Mouse (Mus musculus) adrenal gland, postnatal 36 days (tissue): ENCODE measurements at regions not wholly inside any gene's neighbourhood (a gene's known extent, or its start where the extent isn't known, plus 50 kb on each side); places are given as distances from the start of the nearest gene placed in this dataset.

Source experiments
- DNase-seq, 2 experiments: peaks; one replicate each; pipeline ENCODE4 v3.0.0; 2021; ENCODE audit warnings: mixed read lengths in 1 of 2

DNA sequence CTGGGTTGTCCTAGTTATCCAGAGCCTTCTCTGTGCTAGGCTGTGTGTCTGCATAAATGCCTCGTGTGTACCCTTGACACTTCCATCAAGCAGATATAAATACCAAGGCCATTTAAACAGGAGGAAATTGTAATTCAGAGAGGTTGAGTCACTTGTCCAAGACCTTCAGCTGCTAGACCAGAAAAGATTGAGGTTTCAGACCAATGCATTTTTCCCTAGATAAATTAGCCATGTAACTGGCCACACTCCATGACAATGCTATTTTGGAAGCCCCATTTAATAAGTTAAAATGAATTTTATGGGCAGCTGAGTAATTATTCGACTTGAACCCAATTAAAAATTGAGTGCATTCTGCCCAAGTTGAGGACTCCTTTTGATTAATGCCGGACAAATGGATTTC, 509.6 kb downstream of the 1810013L24Rik start:
- DNase-seq, result peak in 1 of 2 experiments; percentile 27

DNA sequence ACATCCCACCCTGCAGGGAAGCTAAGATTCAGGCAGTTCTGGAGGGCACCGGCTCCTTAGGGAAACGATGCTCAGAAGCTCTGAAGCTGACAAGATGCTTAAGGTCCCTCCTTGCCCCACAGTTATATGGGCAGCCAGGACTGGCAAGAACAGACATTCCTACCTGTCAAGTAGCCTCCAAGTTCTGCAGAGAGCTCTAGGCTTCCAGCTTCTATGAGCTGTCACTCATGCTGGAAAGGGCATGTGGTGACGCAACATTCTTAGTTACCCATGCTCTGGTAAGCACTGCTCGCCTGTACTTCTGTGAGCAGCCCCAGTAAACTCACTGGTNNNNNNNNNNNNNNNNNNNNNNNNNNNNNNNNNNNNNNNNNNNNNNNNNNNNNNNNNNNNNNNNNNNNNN, 511.3 kb downstream of the 1810013L24Rik start:
- peak in 1 of 2 experiments; percentile 50 for DNase-seq

DNA sequence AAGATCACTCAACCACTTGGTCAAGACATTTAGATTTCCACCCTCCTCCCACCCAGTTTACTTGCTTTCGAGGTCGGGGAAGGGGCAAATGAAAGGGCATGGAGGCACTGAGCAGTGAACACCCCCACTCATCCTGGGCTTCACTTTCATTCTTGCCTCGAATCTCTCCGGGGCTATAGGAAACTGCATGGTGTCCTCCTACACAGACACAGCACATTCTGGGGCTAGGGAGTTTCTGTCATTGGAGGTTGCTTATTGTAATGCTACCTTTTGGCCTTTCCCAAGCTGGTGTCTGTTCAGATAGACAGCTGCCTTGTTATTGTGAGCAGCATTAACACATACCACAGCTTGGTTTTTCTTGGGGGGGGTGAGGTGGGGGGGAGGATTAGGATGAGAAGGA, 523.9 kb downstream of the 1810013L24Rik start:
- no peak for DNase-seq

DNA sequence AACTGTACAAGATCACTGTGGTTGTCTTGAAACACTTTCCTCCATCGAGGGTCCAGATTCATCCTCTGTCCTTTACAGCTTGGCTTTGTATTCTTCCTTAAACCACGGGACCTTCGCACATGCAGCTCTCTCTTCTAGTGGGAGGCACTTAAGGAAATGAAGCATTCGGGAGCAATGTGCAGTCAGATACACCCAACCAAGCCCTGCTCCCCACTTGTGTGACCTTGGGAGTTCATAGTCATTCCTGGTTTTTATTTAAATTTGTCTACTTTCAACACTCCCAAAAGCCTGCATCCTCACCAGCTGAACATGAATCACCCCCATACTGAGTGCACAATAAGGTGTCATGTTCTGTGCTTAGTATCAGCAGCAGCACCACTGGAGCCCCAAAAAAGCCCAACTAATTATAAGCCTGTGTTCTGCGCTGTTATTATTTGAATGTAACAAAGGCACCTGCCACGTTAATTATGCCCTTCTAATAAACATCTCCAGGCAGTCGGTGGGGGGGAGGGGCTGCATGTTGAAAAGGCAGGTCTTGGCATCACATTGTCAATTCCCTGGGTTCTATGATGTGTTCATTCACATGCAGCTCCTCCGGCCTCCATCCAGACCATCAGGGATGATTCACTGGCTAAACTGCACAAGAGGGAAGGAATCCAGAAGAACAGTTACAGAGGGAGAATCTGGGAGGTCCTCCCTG, 524.6 kb downstream of the 1810013L24Rik start:
- no peak for DNase-seq

DNA sequence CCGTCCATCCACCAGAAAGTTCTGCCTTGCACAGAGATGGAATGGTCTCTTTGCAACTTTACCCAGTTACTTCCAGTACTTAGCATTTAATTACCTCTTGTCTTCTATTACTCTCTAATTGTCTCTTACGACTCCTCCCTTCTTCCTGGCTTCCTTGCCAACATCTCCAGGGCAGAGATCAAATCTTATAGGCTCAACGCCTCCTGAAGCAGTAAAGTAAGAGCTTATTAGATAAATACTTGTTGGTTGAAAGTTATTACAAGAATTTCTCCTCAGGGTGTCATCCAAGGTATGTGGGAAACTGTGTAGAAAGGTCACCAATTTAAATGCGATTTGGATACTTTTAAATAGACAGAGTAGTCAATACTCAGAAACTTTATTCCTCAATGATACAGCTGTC, 528.8 kb downstream of the 1810013L24Rik start:
- no peak for DNase-seq

DNA sequence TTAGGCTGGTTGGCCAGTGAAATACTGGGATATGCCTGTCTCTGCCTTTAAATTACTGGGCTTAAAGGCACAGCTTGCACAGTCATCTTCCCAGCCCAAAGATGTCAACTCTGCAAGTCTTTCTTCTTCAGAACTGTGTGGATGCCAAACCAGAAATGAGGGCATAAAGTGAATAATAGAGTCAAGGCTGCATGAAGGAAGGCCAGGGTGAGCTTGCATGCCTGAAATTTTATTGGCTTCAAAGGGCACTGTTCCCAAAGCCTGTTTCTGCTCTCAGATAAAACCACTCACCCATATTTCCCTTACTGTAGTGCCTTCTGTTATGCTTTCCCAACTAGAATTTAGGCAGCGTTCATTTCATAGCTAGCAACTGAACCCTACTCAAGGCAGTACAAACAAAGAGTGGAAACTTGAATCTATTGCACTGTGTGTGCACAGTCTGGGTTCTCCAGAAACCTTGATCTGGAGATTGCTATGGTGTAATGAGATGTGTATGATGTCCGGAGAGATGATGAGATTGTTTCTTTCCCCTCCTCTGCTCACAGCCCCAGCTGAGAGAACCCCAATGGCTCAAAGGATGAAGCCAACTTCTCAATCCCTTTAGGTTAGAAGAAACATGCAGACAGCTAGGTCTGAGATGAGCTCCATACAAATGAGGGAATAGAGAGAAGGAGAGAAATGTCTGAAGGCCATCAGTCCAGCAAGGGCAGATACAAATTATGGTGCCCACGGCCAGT, 529.7 kb downstream of the 1810013L24Rik start:
- DNase-seq, result peak; percentile 40 to 58

DNA sequence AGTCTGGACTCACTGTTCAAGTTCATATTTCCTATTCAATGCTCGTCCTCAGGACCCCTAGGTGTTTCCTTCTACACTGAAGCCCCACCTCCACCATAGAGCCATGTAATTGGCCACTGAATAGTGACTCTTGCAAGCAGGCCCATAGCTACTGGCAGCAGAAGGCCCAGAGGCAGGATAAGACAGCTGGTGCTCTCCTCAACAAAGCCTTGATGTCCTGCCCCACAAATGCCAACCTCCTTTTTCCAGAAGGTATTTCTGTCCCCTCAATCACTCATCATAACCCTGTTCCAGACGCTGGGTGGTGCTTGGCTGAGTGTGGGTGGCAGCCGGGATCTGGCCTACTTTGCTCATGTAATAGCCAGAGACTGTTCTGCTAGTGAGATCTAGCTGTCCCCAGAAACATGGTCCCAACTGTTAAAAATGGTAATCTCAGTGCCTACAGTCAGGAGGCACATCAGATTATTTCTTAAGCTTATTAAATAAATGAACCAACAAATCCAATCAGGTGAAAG, 530.9 kb downstream of the 1810013L24Rik start:
- no peak for DNase-seq

DNA sequence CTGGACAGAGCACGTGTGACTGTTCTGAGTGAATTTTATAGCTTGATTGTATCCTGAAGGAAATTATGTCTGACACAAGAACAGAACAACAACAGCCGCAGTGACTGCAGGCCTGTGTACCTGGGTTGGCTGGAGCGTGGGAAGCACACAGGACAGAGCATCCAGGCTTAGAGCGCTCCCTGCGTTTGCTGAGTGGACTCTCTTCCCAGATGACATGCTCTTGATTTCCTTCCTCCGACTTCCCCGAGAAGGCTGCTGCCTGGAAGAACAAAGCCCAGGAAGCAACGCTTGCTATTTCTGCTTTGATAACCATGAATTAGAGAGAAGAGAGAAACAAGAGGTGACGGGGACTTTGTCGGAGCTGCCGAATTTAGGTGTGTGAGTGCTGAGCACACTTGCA, 532.2 kb downstream of the 1810013L24Rik start:
- DNase-seq, result no peak

DNA sequence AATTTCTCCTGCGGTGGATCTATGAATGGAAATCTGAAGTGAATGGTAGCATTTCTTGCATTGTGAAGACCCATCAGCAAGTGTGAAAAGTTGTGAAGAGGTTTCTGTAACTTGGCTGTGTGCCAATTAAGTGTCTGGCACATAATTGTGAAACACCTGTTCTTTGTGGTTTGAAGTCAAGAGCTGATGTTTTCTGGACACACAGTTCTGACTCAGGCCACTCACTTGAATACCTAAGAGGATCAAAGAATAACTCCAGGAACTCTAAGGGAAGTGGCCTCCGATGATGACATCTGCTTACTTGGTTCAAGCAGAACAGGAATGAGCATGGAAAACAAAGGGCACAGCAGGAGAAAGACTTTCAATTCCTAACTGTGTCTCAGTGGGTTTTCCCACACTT, 534.2 kb downstream of the 1810013L24Rik start:
- DNase-seq, result no peak

DNA sequence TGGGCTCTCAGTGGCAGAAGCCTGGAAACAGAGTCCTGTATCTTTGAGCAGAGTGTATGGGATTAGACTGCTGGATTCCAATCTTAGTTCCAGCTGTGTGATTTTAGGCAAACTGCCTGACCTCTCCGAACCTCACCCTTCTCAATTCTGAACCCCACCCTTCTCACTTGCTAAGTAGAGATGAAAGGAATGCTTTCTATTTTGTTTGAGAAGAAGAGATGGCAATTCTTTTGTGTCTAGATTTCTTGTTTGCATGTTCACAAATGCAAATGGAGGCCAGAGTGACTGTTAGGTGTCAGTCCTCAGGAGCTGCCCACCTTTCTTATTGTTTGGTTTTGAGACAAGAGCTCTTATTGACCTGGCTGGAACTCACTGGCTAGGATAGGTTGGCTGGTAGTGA, 561.1 kb downstream of the 1810013L24Rik start:
- no peak for DNase-seq

DNA sequence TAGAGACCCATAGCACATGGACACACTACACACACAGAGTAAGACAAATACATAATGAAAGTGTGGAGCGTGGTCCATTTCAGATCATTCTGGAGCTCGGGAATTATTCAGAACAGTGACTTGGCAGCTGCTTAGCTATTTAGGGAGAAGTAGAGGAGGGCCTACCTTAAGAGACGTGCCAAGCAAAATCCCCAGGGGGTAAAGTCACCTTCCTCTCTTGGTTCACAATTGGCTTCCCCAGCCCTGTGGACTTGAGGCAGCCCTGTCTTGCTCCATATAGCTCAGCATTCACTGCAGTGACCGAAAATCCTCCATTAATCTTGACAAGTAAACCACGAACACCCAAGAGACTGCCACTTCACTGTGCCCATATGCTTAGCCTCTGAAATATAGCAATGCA, 574.8 kb downstream of the 1810013L24Rik start:
- DNase-seq, result no peak

DNA sequence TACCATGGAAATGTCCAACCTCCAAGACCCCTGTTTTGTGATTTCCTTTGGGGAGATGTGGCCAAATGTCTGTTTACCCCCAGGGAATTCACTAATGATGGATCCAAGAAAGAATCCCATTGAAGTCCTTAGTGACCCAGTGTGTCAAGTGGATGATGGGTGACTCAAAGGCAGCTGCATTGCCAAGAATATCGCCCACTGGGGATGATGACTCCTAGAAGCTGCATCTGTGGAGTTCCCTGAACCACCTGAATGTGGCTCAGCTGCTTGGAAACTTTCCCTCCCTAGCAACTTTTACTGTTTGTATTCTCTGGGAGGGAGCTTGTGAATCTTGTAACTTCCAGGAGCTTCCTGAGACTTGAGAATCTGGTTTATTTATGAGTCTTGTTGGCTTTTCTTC, 578.3 kb downstream of the 1810013L24Rik start:
- DNase-seq, result peak in 1 of 2 experiments; percentile 5

DNA sequence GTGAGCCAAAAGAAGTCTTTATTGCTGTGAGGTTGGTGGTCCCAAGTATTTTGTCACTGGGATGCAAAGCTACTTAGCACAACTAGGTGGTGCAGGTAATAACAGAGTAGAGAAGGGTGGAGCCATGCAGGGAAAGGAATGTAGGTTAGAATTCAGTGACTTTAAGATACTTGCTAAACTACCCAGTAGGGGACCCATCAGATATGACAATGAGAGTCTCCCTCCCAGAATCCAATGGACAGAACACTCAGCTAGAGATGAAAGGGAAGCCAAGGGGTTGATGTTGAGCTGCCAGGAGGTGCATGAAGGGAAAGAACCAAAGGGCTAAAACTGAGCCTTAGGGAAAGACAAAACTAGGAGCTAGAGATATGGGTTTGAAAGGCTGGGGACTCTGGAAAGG, 564.9 kb downstream of the Grin2a start:
- no peak for DNase-seq

DNA sequence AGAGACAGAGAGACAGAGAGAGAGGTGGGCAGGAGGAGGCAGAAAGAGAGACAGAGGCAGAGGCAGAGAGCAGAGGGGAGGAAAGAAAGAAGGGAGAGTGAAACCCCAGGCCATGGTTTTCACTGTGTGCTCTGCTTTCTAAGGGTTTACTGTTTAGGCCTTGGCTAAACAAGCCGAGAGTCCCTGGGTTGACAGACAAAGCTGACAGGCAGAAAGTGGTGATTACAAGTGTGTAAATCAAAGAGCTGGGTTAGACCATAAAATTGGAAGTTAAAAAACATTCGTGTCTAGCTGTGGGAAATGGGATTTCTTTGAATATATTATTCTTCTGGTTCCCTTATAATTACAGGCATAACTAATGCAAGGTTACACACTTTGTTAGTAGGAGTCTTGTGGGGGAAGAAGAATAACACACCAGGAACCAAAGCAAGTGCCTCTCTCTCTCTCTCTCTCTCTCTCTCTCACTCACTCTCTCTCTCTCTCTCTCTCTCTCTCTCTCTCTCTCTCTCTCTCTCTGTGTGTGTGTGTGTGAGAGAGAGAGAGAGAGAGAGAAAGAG, 556.0 kb downstream of the Grin2a start:
- no peak for DNase-seq

DNA sequence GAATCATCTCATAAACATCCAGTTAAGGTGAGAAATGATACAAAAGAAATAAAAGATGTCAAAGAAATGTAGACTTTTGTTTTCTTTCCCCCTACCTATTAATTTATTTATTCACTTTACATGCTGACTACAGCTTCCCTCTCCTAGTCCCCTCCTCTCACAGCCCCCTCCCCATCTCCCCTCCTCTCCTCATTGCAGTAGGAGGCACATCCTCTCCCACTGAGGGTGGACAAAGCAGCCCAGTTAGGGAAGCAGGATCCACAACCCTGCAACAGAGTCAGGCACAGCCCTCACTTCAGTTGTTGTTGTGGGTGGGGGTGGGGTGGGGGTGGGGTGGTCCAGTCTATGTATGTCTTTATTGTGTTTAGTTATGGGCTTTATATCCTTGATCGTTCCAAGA, 555.5 kb downstream of the Grin2a start:
- DNase-seq, result no peak

DNA sequence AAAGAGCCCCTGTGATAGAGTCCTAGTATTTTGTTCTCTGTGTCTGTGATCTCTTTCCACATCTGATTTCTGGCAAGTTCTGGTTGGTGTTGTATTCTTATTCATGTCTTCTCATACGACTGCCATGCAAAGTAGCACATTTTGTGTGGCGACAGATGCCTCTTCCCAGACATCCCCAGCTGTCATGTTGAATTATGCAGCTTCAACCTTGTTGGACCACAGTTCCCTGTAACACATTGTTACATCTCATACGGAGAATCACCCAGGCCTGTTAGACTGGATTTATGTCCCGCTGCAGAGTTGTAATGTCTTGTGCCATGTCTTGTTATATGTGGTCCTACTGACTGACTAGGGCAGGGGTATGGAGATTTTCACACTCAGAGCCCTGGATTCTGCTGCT, 543.3 kb downstream of the Grin2a start:
- DNase-seq, result no peak

DNA sequence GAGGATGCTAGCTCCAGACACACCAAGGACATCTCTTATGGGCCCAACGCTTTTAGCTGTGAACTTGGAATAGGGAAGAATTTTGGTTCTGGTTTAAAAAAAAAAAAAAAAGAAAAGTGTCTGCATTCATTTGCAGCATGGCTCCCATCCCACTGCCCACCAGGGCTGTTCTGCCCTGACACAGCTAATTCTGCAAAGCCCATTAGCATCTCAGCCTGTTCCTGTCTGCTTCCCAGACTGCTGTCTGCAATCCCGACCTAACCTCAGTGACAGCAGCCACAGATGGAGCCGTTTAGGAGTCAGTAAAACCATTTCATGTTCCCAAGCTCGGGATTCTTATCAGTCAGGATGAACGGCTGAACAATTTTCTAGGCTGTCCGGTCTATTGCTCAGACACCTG, 537.8 kb downstream of the Grin2a start:
- DNase-seq, result no peak

DNA sequence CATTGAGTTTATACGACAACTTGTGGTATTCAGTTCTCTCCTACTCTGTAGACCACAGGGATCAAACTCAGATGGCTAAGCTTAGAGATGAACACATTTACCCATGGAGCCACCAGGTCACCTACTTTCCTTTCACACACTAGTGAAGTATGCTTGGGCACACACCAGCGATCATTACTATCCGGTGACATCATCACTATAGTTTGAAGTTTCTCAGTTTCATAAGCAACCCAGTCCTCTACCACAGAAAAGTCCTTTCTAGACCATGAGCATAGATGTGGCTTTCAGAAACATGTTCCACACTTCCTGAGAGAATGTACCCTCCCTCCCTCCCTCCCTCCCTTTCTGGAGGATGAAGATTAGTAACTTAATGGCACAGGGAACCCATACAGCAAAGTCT, 532.9 kb downstream of the Grin2a start:
- DNase-seq, result no peak

DNA sequence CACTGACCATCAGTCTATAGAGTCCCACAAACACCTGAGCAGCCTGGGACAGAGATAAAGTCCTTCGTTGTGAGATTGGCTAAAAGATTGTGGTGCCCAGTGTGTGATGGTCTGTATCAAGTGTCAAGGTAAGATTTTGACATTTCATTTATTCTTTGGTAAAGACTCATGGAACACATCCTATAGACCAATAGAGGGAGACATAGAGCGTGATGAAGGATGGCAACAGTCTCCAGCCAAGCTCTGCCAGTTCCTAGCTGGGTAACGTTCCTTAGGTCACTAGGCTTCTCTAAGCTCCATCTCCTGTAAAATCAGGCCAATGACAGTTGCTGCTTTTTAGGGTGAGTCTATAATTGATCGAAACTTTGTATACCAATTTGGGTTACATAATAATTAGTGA, 526.0 kb downstream of the Grin2a start:
- no peak for DNase-seq

DNA sequence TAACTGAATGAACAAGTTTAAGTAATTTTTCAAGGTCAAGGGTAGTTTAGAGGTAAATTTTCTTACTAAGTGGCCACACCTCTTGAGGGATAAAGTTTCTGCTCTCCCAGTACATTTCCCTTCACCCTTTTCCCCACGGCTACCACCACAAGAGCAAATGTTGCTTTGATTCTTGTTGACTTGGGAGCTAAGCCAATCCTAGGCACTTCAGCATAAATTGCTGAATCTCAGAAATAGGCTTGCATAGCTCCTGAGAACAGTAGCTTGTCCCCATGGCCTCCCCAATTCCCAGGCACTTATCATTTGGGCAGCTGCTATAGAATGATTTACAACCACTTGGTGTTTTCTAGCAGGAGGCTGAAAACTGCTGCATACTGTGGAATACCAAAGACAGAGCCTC, 510.1 kb downstream of the Grin2a start:
- DNase-seq, result no peak

DNA sequence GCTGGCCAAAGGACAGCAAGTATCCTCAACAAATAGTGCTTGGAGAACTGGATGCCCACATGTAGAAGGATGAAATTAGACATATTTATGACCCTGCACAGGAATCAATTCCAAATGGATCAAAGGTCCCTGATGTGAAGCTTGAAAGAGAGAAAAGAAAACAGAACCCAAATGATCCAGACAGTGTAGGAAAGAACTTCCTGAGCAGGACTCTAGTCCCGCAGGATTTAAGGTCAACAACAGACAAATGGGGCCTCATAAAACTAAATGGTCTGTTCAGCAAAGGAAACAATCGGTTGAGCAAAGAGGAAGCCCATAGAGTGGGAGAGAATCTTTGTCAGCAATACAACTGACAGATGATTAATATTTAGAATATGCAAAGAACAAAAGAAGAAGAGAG, 497.1 kb downstream of the Grin2a start:
- no peak for DNase-seq

DNA sequence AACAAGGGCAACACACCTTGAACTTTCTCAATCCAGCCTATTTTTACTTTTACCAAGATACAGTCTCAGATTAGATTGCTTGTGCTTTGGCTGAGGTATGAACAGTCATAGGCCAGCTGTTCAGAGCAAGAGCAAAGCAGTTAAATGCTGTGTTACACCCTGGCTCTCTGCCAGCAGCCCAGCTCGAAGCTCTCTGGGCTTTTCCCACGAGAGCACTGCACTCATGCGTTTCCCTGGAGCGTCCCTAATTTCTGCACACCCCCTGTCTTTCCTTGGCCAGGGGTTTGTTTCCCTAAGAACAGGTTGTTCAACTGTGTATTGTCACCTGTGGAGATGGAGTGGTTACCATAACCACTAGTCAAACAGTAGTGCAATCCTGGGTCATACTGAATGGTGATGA, 493.6 kb downstream of the Grin2a start:
- DNase-seq, result peak; percentile 56 to 65

DNA sequence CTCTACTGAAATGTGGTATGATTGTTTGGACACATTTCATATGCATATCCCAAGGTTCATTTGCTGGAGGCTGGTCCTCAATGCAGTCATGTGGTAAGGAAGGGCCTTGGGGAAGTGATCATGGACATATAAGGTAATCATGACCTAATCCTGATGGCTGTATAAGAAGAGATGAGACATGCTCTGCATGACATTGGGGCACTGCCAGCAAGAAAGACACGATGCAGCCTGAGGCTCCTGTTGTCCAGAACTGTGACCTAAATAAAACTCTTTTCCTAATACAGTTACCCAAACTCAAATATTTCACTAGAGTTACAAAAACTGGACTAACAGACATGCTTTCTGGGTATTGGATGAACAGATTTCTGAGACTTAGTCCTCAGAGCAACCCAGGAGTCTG, 485.7 kb downstream of the Grin2a start:
- peak in 1 of 2 experiments; percentile 22 for DNase-seq

DNA sequence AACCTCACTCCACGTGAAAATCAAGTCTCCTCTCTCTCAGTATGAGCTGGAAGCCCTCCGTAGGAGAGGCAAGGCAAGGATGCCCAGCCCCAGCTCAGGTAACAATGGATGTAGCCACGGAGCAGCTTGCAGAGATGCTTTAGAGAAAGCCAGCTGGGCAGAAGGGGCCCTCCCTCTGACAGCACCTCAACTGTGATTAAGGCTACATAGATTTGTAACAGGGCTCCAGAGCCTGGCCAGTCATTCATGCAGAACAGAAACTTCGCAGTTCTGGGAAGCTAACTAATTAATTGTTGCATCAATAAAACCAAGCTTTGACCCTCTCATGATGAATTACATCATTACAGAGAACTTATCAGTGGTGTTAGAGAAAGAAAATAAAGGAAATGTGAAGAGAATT, 480.8 kb downstream of the Grin2a start:
- DNase-seq, result no peak
